Mouse (Mus musculus): ENCODE measurements at regions not wholly inside any gene's neighbourhood (a gene's known extent, or its start where the extent isn't known, plus 50 kb on each side); places are given as distances from the start of the nearest gene placed in this dataset.

- DNase-seq: no peak
These were observed 103.5 kb upstream of the Tusc1 start for GRCm38 (mm10) chr4:93438587-93439336.

DNA sequence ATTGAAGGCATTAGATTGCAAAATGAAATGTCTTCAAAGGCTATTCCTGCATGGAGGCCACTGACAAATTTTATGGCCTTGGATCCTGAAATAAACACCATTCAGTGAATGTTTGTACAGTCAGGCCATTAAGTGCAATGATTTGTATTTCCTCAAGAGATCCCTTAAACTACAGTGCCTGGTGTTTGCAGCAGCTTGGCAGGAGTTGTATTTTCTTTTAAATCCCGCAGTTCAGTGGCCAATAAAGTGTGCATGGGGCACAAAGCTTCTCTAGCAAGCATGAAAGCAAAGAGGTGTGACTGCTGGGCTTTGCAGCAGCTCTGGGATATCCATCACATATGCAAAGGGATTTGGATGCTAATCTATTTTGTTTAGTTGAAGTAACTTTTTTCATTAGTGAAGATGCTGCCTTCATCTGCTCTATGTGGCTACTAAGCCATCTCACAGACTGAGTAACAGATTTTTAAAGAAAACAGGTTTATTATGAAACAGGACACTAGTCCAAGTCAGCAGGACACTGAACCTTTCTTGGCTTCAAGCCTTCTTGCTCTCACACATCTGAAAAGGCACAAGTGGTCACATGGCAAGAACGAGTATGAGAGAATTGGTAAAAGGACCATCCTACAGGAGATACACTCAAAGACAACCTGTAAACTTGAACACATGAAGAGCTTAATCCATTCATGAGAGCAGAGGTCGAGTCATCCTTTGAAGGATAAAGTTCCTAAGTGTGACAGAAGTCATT, 102.2 kb upstream of the Tusc1 start:
- DNase-seq: no peak

DNA sequence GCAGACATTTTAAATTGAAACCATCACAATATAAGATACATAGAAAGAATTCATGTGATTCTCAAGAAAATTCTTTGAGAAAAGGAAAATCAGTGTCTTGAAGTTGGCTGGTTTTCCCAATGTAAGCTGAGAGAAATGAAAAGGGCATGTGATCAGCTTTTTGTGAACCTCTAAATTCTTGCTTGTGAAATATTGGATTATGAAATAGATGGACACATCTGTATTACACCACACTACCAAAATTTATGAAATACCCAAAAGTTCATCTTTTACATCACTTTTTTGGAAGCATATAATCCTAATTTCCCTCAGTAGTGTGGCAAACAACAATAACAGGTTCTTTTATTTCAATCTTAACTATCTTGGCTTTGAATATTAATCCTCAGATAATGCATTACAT, 77.4 kb upstream of the Tusc1 start:
- no peak for DNase-seq

DNA sequence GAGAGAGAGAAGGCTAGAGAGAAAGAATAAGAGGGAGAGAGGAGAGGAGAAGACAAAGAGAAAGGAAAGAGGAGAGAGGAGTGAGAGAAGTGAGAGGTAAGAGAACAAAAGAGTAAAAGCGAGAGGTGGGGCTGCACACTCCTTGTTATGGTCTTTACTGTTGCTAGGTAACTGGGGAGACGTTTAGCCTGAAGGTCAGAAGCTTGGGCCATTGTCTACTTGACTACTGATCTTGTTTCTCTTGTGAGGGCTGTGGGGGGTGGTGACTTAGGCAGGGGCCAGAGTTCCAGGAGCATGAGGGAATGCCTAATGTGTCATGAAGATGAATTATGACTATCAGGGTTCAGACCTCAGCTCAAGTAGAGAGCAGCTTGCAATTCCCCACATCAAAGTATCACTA, 71.6 kb upstream of the Tusc1 start:
- DNase-seq: no peak

DNA sequence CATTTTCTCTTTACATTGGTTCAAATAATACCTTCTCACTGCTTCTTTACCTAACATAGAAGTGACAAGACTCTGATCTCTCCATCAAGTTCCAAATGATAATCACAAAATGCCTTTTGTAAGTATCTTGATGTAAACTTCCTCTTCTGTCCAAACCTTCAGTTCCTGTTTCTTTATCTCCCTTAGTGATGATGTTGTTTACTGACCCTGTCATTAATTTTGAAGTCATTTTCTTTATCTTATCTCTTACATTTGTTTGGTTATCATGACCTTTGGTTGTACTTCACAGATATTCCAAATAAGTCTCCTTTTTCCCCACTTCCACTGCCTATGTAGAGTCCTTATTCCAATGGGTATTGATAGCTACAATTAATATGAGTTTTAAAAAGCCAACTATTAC, 65.3 kb upstream of the Tusc1 start:
- no peak for DNase-seq
